Mouse (Mus musculus) limb, embryonic 14.5 days (tissue): Measurements from ENCODE around the gene Rem2. TPM values are rescaled to one million over a fixed set of nuclear protein-coding genes. Genes with fewer than 3 reads are reported as not detected.
A peak's percentile ranks its signal among the peaks of the same experiment; 100 is the strongest.

ENCODE experiments used
- ATAC-seq: fragments of 200-750 bp; cut with Nextera tagmentation; 2 replicates; pipeline ENCODE4 v1.8.0; 2017; ENCODE audit warnings: low read depth, moderate number of reproducible peaks, moderate TSS enrichment; ENCODE audit not compliant: low FRiP score
- DNase-seq: peaks from one replicate; pipeline ENCODE4 v3.0.0-alpha.2; 2015; ENCODE audit warnings: low spot score
- H3K27ac ChIP-seq: fragments of 300-500 bp; sonication (generic); replicated peaks from 2 replicates; pipeline ENCODE4 v1.5.1; 2014; ENCODE audit warnings: low read depth, mild to moderate bottlenecking, low read length, moderate library complexity, mixed read lengths
- H3K27me3 ChIP-seq: fragments of 300-500 bp; sonication (generic); 2 replicates; pipeline ENCODE4 v1.6.1; 2014; ENCODE audit warnings: low read length, mixed read lengths; ENCODE audit not compliant: control insufficient read depth, insufficient read depth
- H3K36me3 ChIP-seq: fragments of 300-500 bp; sonication (generic); 2 replicates; pipeline ENCODE4 v1.6.1; 2014; ENCODE audit warnings: mild to moderate bottlenecking, low read length, moderate library complexity, mixed read lengths; ENCODE audit not compliant: control insufficient read depth, insufficient read depth
- H3K4me1 ChIP-seq: fragments of 300-500 bp; sonication (generic); 2 replicates; pipeline ENCODE4 v1.6.1; 2014; ENCODE audit warnings: antibody characterized with exemption, low read length, mixed read lengths; ENCODE audit not compliant: control insufficient read depth, insufficient read depth
- H3K4me2 ChIP-seq: fragments of 300-500 bp; sonication (generic); replicated peaks from 2 replicates; pipeline ENCODE4 v1.6.1; 2014; ENCODE audit warnings: low read depth, mild to moderate bottlenecking, low read length, moderate library complexity; ENCODE audit not compliant: severe bottlenecking
- H3K4me3 ChIP-seq: fragments of 300-500 bp; sonication (generic); replicated peaks from 2 replicates; pipeline ENCODE4 v1.5.1; 2014; ENCODE audit warnings: low read length
- H3K9ac ChIP-seq: fragments of 300-500 bp; sonication (generic); 2 replicates; pipeline ENCODE4 v1.6.1; 2014; ENCODE audit warnings: mild to moderate bottlenecking, low read depth, low read length, moderate library complexity; ENCODE audit not compliant: severe bottlenecking
- H3K9me3 ChIP-seq: fragments of 300-500 bp; sonication (generic); 2 replicates; pipeline ENCODE4 v1.6.1; 2016; ENCODE audit warnings: low read length; ENCODE audit not compliant: control insufficient read depth
- POLR2A ChIP-seq: fragments of 200-500 bp; IDR thresholded peaks from 2 replicates; pipeline ENCODE4 v1.8.0; 2012; ENCODE audit warnings: inconsistent platforms, mild to moderate bottlenecking, moderate library complexity, borderline replicate concordance; ENCODE audit not compliant: insufficient read depth, insufficient read length; ENCODE audit errors: extremely low read depth
- WGBS: fragments of 180-500 bp; shearing (Covaris S2); extraction: QIAGEN DNeasy Blood & Tissue Kit; methylation state at CpG from one replicate; pipeline ENCODE4 v1.1.7; 2014; 5-methylcytosine and 5-hydroxymethylcytosine counted together
- polyA plus RNA-seq, 2 experiments: library from polyadenylated mRNA; depleted of rRNA in 1 of 2; stranded (reverse) in 1 of 2; unstranded in 1 of 2; fragments of >200 nt; fragmentation: Nextera tagmentation in 1 of 2; extraction: Ambion mirVana in 1 of 2; gene quantifications; 2 replicates each; pipeline versions ENCODE4 v1.2.1 to v1.2.3; 2012 to 2014

The Rem2 gene
- polyA plus RNA-seq, 2 experiments: 1.4 to 1.7 TPM

GRCm38 (mm10) chr14:54488350-54488749 lies 12.4 kb downstream of the Rem2 start:
- H3K4me2 ChIP-seq: no peak overlapping the region
- ATAC-seq: no peak
- no peak overlapping the region for H3K4me3 ChIP-seq
- H3K4me1 ChIP-seq: no peaks in the 10 kb centered on the region
- no peaks in the 10 kb centered on the region for H3K36me3 ChIP-seq
- TF ChIP-seq POLR2A: no peak
- no peak for DNase-seq
- H3K27ac ChIP-seq: no peak overlapping the region
- no peaks in the 10 kb centered on the region for H3K27me3 ChIP-seq
- H3K9me3 ChIP-seq: no peaks in the 10 kb centered on the region
- H3K9ac ChIP-seq: no peak overlapping the region

GRCm38 (mm10) chr14:54492345-54493131 lies 16.6 kb downstream of the Rem2 start:
- Histone ChIP-seq H3K4me3 (no peak overlapping the region), H3K4me1 (no peaks in the 10 kb centered on the region), H3K4me2 (no peak overlapping the region), H3K9me3 (no peaks in the 10 kb centered on the region), H3K27me3 (no peaks in the 10 kb centered on the region), H3K27ac (no peak overlapping the region), H3K9ac (no peak overlapping the region), H3K36me3 (no peaks in the 10 kb centered on the region)
- no peak for TF ChIP-seq POLR2A
- DNase-seq: no peak
- WGBS: 65% methylated on average over 18 of the region's 18 CpGs
- no peak for ATAC-seq

- WGBS: 89% methylated on average over 5 of the region's 5 CpGs
- H3K4me3 ChIP-seq: no peak overlapping the region
- ATAC-seq: no peak
- H3K4me2 ChIP-seq: no peak overlapping the region
- H3K9me3 ChIP-seq: no peaks in the 10 kb centered on the region
- no peaks in the 10 kb centered on the region for H3K27me3 ChIP-seq
- H3K4me1 ChIP-seq: no peaks in the 10 kb centered on the region
- H3K36me3 ChIP-seq: no peaks in the 10 kb centered on the region
- H3K27ac ChIP-seq: no peak overlapping the region
- no peak for DNase-seq
- no peak overlapping the region for H3K9ac ChIP-seq
- no peak for TF ChIP-seq POLR2A
Measured at GRCm38 (mm10) chr14:54493236-54493635, 17.3 kb downstream of the Rem2 start.

GRCm38 (mm10) chr14:54494234-54494633 lies 18.3 kb downstream of the Rem2 start:
- DNase-seq: peak; percentile 41
- Histone ChIP-seq H3K9ac (no peak overlapping the region), H3K9me3 (no peaks in the 10 kb centered on the region), H3K27ac (no peak overlapping the region), H3K27me3 (no peaks in the 10 kb centered on the region), H3K4me3 (no peak overlapping the region), H3K4me1 (no peaks in the 10 kb centered on the region), H3K4me2 (no peak overlapping the region), H3K36me3 (no peaks in the 10 kb centered on the region)
- 0 out of 2 replicates have a peak, but pooled peaks have one; percentile 41 for ATAC-seq
- 2% methylated on average over 3 of the region's 3 CpGs for WGBS
- no peak for TF ChIP-seq POLR2A

GRCm38 (mm10) chr14:54496706-54497105 lies 20.8 kb downstream of the Rem2 start:
- Histone ChIP-seq H3K27me3 (no peaks in the 10 kb centered on the region), H3K9ac (no peak overlapping the region), H3K9me3 (no peaks in the 10 kb centered on the region), H3K4me1 (no peaks in the 10 kb centered on the region), H3K4me3 (no peak overlapping the region), H3K4me2 (no peak overlapping the region), H3K36me3 (no peaks in the 10 kb centered on the region), H3K27ac (no peak overlapping the region)
- DNase-seq (no peak), ATAC-seq (no peak)
- TF ChIP-seq POLR2A: no peak
- WGBS: 86% methylated on average over 14 of the region's 14 CpGs
